Mouse (Mus musculus) embryonic fibroblast, embryonic 13.5 days (primary cell): Measurements from ENCODE around the gene Atad1.

Experiments used
- CTCF ChIP-seq: IDR thresholded peaks from 2 replicates; pipeline ENCODE4 v1.5.1; 2011; ENCODE audit warnings: mild to moderate bottlenecking, control low read depth, low read length, moderate library complexity, borderline replicate concordance; ENCODE audit not compliant: insufficient read depth
- POLR2A ChIP-seq: IDR thresholded peaks from 2 replicates; pipeline ENCODE4 v1.6.1; 2011; ENCODE audit warnings: low read depth, mild to moderate bottlenecking, control low read depth, low read length, moderate library complexity

DNA sequence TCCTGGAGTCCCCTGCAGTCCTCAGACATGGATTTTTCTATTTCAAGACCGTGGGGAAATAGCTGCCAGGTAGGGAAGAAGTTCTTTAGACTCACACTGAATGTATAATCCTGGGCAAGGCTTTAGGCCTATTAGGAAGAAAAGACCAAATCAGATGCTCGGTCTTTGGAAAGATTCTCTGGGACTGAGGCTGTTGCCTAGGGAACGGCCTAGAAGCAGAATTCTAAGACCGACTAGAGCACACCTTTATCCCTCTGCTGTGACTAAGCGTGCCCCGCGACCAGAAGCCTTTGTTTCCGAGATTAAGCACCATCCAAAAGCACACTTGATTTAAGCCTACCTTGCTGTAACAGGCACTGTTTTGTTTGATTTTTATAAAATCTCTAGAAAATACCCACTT is 97.6 kb downstream of the Atad1 start:
- TF ChIP-seq CTCF (no peak), POLR2A (no peak)
